Mouse (Mus musculus) heart, postnatal 0 days (tissue): ENCODE results near the gene Phf11c.

Source experiments
- CTCF ChIP-seq: IDR thresholded peaks from 2 replicates; pipeline ENCODE4 v1.5.1; 2016; ENCODE audit warnings: antibody characterized with exemption, control low read depth, low read depth
- EP300 ChIP-seq: IDR thresholded peaks from 2 replicates; pipeline ENCODE4 v1.6.1; 2016; ENCODE audit warnings: antibody characterized with exemption, low read depth

DNA sequence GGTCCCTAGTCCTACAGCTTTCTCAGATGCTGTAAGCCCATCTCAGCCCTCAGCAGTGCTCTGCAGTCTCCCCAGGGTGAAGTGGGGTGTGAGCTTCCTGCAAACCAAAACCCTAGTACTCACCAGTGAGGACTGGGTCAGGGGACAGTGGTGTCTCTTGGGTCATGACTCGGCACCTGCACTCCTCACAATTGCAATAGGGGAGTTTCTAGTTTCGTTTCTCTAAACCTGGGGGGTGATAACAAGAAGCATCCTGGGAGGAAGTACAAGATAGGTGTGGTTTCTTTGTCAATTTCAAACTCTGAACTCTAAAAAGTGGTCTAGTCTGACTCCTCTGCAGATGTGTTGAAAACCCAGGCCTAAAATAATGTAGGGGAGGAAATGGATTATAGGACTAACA, 1.8 kb upstream of the Phf11c start:
- no peak for TF ChIP-seq CTCF
- no peak for TF ChIP-seq EP300
